Mouse (Mus musculus) ovary, postnatal 14 days (tissue): ENCODE data around the gene Gm12800.
"Not testable (repeated sequence)": the region's sequence is repeated elsewhere in the genome, so short reads cannot be mapped to it uniquely, and the experiment has no call there.

ENCODE experiments used
- DNase-seq: peaks from one replicate; pipeline ENCODE4 v3.0.0; 2022; ENCODE audit warnings: low spot score

Gene Gm12800

GRCm38 (mm10) chr4:101908821-101909220 is at the start of gene Gm12800:
Gene Gm12800, plus strand, starts transcription at chr4:101909121.
- not testable (repeated sequence) for DNase-seq

- DNase-seq: peak; percentile 11
Measured at GRCm38 (mm10) chr4:101860873-101861272, 48.0 kb upstream of the Gm12800 start.

GRCm38 (mm10) chr4:101862289-101862688 is 46.6 kb upstream of the Gm12800 start:
- DNase-seq: no peak

GRCm38 (mm10) chr4:101872031-101872430 is 36.9 kb upstream of the Gm12800 start:
- DNase-seq: not testable (repeated sequence)

- DNase-seq: not testable (repeated sequence)
Measured at GRCm38 (mm10) chr4:101875687-101876086, 33.2 kb upstream of the Gm12800 start.

- DNase-seq: no peak
Measured at GRCm38 (mm10) chr4:101883641-101884040, 25.3 kb upstream of the Gm12800 start.

- no peak for DNase-seq
Measured at GRCm38 (mm10) chr4:101889377-101889776, 19.5 kb upstream of the Gm12800 start.

GRCm38 (mm10) chr4:101893656-101894420 is 15.1 kb upstream of the Gm12800 start, which contains the start of gene C130073F10Rik:
Gene C130073F10Rik, minus strand, starts transcription at chr4:101893789.
- DNase-seq: no peak

GRCm38 (mm10) chr4:101940107-101940506 is 31.2 kb downstream of the Gm12800 start, which contains the start of gene Gm12794:
Gene Gm12794, plus strand, starts transcription at chr4:101940407.
- not testable (repeated sequence) for DNase-seq
